Mouse (Mus musculus) limb, embryonic 14.5 days (tissue): ENCODE data around the gene Poc1a. TPM values are rescaled to one million over a fixed set of nuclear protein-coding genes. Genes with fewer than 3 reads are reported as not detected.

Source experiments
- ATAC-seq: fragments of 200-750 bp; cut with Nextera tagmentation; 2 replicates; pipeline ENCODE4 v1.8.0; 2017; ENCODE audit warnings: low read depth, moderate number of reproducible peaks, moderate TSS enrichment; ENCODE audit not compliant: low FRiP score
- DNase-seq: peaks from one replicate; pipeline ENCODE4 v3.0.0-alpha.2; 2015; ENCODE audit warnings: low spot score
- H3K27ac ChIP-seq: fragments of 300-500 bp; sonication (generic); replicated peaks from 2 replicates; pipeline ENCODE4 v1.5.1; 2014; ENCODE audit warnings: low read depth, mild to moderate bottlenecking, low read length, moderate library complexity, mixed read lengths
- H3K27me3 ChIP-seq: fragments of 300-500 bp; sonication (generic); 2 replicates; pipeline ENCODE4 v1.6.1; 2014; ENCODE audit warnings: low read length, mixed read lengths; ENCODE audit not compliant: control insufficient read depth, insufficient read depth
- H3K36me3 ChIP-seq: fragments of 300-500 bp; sonication (generic); 2 replicates; pipeline ENCODE4 v1.6.1; 2014; ENCODE audit warnings: mild to moderate bottlenecking, low read length, moderate library complexity, mixed read lengths; ENCODE audit not compliant: control insufficient read depth, insufficient read depth
- H3K4me1 ChIP-seq: fragments of 300-500 bp; sonication (generic); 2 replicates; pipeline ENCODE4 v1.6.1; 2014; ENCODE audit warnings: antibody characterized with exemption, low read length, mixed read lengths; ENCODE audit not compliant: control insufficient read depth, insufficient read depth
- H3K4me2 ChIP-seq: fragments of 300-500 bp; sonication (generic); replicated peaks from 2 replicates; pipeline ENCODE4 v1.6.1; 2014; ENCODE audit warnings: low read depth, mild to moderate bottlenecking, low read length, moderate library complexity; ENCODE audit not compliant: severe bottlenecking
- H3K4me3 ChIP-seq: fragments of 300-500 bp; sonication (generic); replicated peaks from 2 replicates; pipeline ENCODE4 v1.5.1; 2014; ENCODE audit warnings: low read length
- H3K9ac ChIP-seq: fragments of 300-500 bp; sonication (generic); 2 replicates; pipeline ENCODE4 v1.6.1; 2014; ENCODE audit warnings: mild to moderate bottlenecking, low read depth, low read length, moderate library complexity; ENCODE audit not compliant: severe bottlenecking
- H3K9me3 ChIP-seq: fragments of 300-500 bp; sonication (generic); 2 replicates; pipeline ENCODE4 v1.6.1; 2016; ENCODE audit warnings: low read length; ENCODE audit not compliant: control insufficient read depth
- POLR2A ChIP-seq: fragments of 200-500 bp; IDR thresholded peaks from 2 replicates; pipeline ENCODE4 v1.8.0; 2012; ENCODE audit warnings: inconsistent platforms, mild to moderate bottlenecking, moderate library complexity, borderline replicate concordance; ENCODE audit not compliant: insufficient read depth, insufficient read length; ENCODE audit errors: extremely low read depth
- WGBS: fragments of 180-500 bp; shearing (Covaris S2); extraction: QIAGEN DNeasy Blood & Tissue Kit; methylation state at CpG from one replicate; pipeline ENCODE4 v1.1.7; 2014; 5-methylcytosine and 5-hydroxymethylcytosine counted together
- polyA plus RNA-seq, 2 experiments: library from polyadenylated mRNA; depleted of rRNA in 1 of 2; stranded (reverse) in 1 of 2; unstranded in 1 of 2; fragments of >200 nt; fragmentation: Nextera tagmentation in 1 of 2; extraction: Ambion mirVana in 1 of 2; gene quantifications; 2 replicates each; pipeline versions ENCODE4 v1.2.1 to v1.2.3; 2012 to 2014

The Poc1a gene
- polyA plus RNA-seq, 2 experiments: 20.1 to 20.2 TPM

- DNase-seq (no peak), ATAC-seq (no peak)
- peak overlapping the region; percentile 93 for H3K27ac ChIP-seq
- no peaks in the 10 kb centered on the region for H3K9me3 ChIP-seq
- H3K4me2 ChIP-seq: no peak overlapping the region; the same call in 1 of the 2 replicates
- WGBS: 11% methylated on average over 3 of the region's 3 CpGs
- H3K36me3 ChIP-seq: no peaks in the 10 kb centered on the region
- TF ChIP-seq POLR2A: no peak
- no peaks in the 10 kb centered on the region for H3K27me3 ChIP-seq
- peaks cover 77% of the 10 kb centered on the region for H3K4me1 ChIP-seq
- H3K4me3 ChIP-seq: no peak overlapping the region
- H3K9ac ChIP-seq: peak overlapping the region; percentile 21; the same call in 1 of the 2 replicates
These were observed 60.4 kb downstream of the Poc1a start for GRCm38 (mm10) chr9:106341313-106341686.

DNA sequence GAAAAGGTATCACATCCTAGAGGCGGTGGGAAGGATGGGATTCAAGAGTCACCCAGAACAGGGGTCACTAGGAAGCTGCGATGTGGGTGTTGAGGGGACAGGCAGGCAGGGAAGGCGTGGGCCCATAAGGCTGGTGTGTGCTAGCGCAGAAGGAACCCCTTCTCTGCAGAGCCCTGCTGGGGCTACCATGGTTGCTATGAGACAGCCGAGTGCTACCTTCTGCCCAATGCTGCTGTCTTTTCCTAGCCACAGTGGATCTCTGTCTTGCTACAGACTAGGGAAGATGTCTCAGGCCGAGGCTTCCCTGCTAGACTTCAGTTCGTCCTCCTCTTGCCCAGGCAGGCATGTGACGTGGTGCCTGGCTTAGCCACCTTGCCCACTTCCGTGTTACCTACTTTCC is 61.7 kb downstream of the Poc1a start:
- Histone ChIP-seq H3K27ac (0 out of 2 replicates have a peak overlapping the region, but pooled peaks have one; percentile 93), H3K36me3 (no peaks in the 10 kb centered on the region), H3K4me3 (no peak overlapping the region), H3K9ac (0 out of 2 replicates have a peak overlapping the region, but pooled peaks have one; percentile 25), H3K4me1 (peaks cover 78% of the 10 kb centered on the region), H3K27me3 (no peaks in the 10 kb centered on the region), H3K4me2 (no peak overlapping the region), H3K9me3 (no peaks in the 10 kb centered on the region)
- no peak for TF ChIP-seq POLR2A
- no peak for ATAC-seq
- 90% methylated on average over 9 of the region's 9 CpGs for WGBS
- DNase-seq: no peak

- no peak overlapping the region for H3K4me3 ChIP-seq
- H3K36me3 ChIP-seq: no peaks in the 10 kb centered on the region
- no peak overlapping the region for H3K4me2 ChIP-seq
- DNase-seq: peak; percentile 69
- 38% methylated on average over 6 of the region's 6 CpGs for WGBS
- no peak for ATAC-seq
- H3K27ac ChIP-seq: peak overlapping the region; percentile 61
- H3K9me3 ChIP-seq: no peaks in the 10 kb centered on the region
- no peak overlapping the region for H3K9ac ChIP-seq
- peaks cover 80% of the 10 kb centered on the region for H3K4me1 ChIP-seq
- TF ChIP-seq POLR2A: no peak
- H3K27me3 ChIP-seq: no peaks in the 10 kb centered on the region
These were observed 64.3 kb downstream of the Poc1a start for GRCm38 (mm10) chr9:106345167-106345566.

DNA sequence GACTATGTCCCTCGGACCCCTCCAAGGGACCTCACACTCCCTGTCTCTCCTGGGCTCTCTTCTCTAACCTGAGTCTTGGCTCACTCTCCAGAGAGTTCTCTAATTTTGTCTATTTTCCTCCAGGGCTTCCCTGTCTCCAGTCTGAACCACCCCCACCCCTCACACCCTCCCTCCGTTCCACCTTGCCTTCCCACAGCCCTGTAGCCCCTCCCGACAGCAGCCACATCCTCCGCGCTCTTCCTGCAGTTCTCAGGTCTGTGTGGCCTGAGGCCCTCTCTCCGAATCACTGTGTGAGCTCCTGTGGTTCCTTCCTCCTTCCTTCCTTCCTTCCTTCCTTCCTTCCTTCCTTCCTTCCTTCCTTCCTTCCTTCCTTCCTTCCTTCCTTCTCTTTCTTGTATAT is 64.8 kb downstream of the Poc1a start:
- DNase-seq (no peak), ATAC-seq (no peak)
- TF ChIP-seq POLR2A: no peak
- Histone ChIP-seq H3K4me1 (peaks cover 80% of the 10 kb centered on the region), H3K36me3 (no peaks in the 10 kb centered on the region), H3K4me3 (no peak overlapping the region), H3K4me2 (no peak overlapping the region), H3K27ac (peak overlapping the region; percentile 61), H3K9ac (no peak overlapping the region), H3K27me3 (no peaks in the 10 kb centered on the region), H3K9me3 (no peaks in the 10 kb centered on the region)
- 38% methylated on average over 6 of the region's 6 CpGs for WGBS

DNA sequence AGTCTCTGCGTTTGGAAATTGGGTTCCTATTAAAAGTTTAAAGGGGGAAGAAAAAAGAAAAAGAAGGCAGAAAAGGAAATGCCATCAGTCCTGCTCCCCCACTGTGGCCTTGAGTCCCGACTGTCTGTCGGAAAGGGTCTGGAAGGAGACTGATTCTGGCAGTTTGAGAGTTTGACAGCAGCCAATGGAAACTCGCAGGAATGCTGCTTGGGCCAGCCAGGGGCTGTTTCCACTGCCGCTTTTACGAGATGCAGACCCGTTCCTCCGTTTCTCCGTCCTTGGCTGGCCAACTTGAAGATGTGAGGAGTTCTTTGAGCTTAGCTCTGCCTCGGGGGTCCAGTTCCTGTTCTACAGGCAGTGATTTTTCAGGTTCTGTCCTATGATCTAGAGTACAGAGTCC is 67.4 kb downstream of the Poc1a start:
- Histone ChIP-seq H3K9ac (peak overlapping the region; percentile 16; the same call in 1 of the 2 replicates), H3K4me2 (peak overlapping the region; percentile 17), H3K27ac (peak overlapping the region; percentile 93), H3K4me3 (no peak overlapping the region), H3K4me1 (peaks cover 86% of the 10 kb centered on the region), H3K36me3 (0 out of 2 replicates have a peak, but pooled peaks cover 4% of the 10 kb centered on the region), H3K9me3 (no peaks in the 10 kb centered on the region), H3K27me3 (no peaks in the 10 kb centered on the region)
- ATAC-seq (peak; percentile 75), DNase-seq (peak; percentile 83)
- no peak for TF ChIP-seq POLR2A
- WGBS: 4% methylated on average over 10 of the region's 10 CpGs
